Mouse (Mus musculus) embryo, embryonic 10 days (tissue): ENCODE data around the gene Fgfr2.

Experiments
- DNase-seq: peaks from one replicate; pipeline ENCODE4 v3.0.0-alpha.2; 2015; ENCODE audit warnings: low spot score

Fgfr2 gene

GRCm38 (mm10) chr7:132775922-132776321 lies 347.2 kb downstream of the Fgfr2 start:
- DNase-seq = no peak

GRCm38 (mm10) chr7:132775333-132775732 lies 347.8 kb downstream of the Fgfr2 start:
- no peak for DNase-seq

- no peak for DNase-seq
Observed at GRCm38 (mm10) chr7:132773011-132773705, 350.0 kb downstream of the Fgfr2 start.

- no peak for DNase-seq
Observed at GRCm38 (mm10) chr7:132772440-132772839, 350.7 kb downstream of the Fgfr2 start.

- no peak for DNase-seq
Observed at GRCm38 (mm10) chr7:132768498-132769344, 354.4 kb downstream of the Fgfr2 start.

GRCm38 (mm10) chr7:132767999-132768370 lies 355.2 kb downstream of the Fgfr2 start:
- no peak for DNase-seq

GRCm38 (mm10) chr7:132767233-132767998 lies 355.7 kb downstream of the Fgfr2 start:
- DNase-seq = no peak

- no peak for DNase-seq
Observed at GRCm38 (mm10) chr7:132766235-132766871, 356.8 kb downstream of the Fgfr2 start.

GRCm38 (mm10) chr7:132765629-132766186 lies 357.4 kb downstream of the Fgfr2 start:
- DNase-seq = no peak

- no peak for DNase-seq
Observed at GRCm38 (mm10) chr7:132764896-132765491, 358.2 kb downstream of the Fgfr2 start.

GRCm38 (mm10) chr7:132764314-132764713 lies 358.8 kb downstream of the Fgfr2 start:
- no peak for DNase-seq

- DNase-seq = no peak
Observed at GRCm38 (mm10) chr7:132763911-132764310, 359.2 kb downstream of the Fgfr2 start.

- DNase-seq = no peak
Observed at GRCm38 (mm10) chr7:132763351-132763750, 359.8 kb downstream of the Fgfr2 start.

- no peak for DNase-seq
Observed at GRCm38 (mm10) chr7:132761409-132761808, 361.7 kb downstream of the Fgfr2 start.

- no peak for DNase-seq
Observed at GRCm38 (mm10) chr7:132760589-132761180, 362.5 kb downstream of the Fgfr2 start.

GRCm38 (mm10) chr7:132759926-132760325 lies 363.2 kb downstream of the Fgfr2 start:
- DNase-seq = no peak

- no peak for DNase-seq
Observed at GRCm38 (mm10) chr7:132759405-132759891, 363.7 kb downstream of the Fgfr2 start.

GRCm38 (mm10) chr7:132758875-132759274 lies 364.3 kb downstream of the Fgfr2 start:
- DNase-seq = no peak

GRCm38 (mm10) chr7:132756325-132756724 lies 366.8 kb downstream of the Fgfr2 start:
- DNase-seq = no peak

GRCm38 (mm10) chr7:132754389-132754750 lies 368.8 kb downstream of the Fgfr2 start:
- DNase-seq = no peak
